12 mouse cellular contexts compared by ENCODE assay signal in genomic region chr10:97265959-97266517, GRCm38 (mm10).
A peak's percentile ranks its signal among the peaks of the same experiment; 100 is the strongest.
DNase-seq lines count a peak whose midpoint lies in the region; ATAC-seq lines count a peak whose summit lies in the region.
"Had no signal": no experiment of that assay in that cellular context is flagged by ENCODE, and none has a peak within 500 bp of the region (broad histone marks: within the 10 kb centered on the region; RNA-seq: fewer than 3 reads in every experiment).

No protein-coding gene starts in this region.

- no peaks in the 10 kb centered on the region for H3K9me3 ChIP-seq in embryonic facial prominence, embryonic 11.5 days (replicated peaks; ENCODE audit: control insufficient read depth, low read length)
- H3K9me3 ChIP-seq in limb, embryonic 12.5 days: no peaks in the 10 kb centered on the region

- H3K36me3 ChIP-seq in embryonic facial prominence, embryonic 11.5 days (replicated peaks; ENCODE audit: control insufficient read depth, insufficient read depth, low read depth, low read length): no peaks in the 10 kb centered on the region
- no peaks in the 10 kb centered on the region for H3K36me3 ChIP-seq in limb, embryonic 12.5 days

- DNase-seq in layer of hippocampus, postnatal 14 days (ENCODE audit: low spot score in 2 of 2): peak; percentile 17 to 46
- no peak for DNase-seq in layer of hippocampus, adult 9-11 months
- peak; percentile 13 for DNase-seq in brain, adult 2 months (ENCODE audit: low read depth, low spot score)
- DNase-seq in embryonic facial prominence, embryonic 11.5 days (ENCODE audit: low spot score): peak; percentile 91
- no peak for DNase-seq in kidney, adult 8-10 months
- DNase-seq in urinary bladder, adult 18-20 months (ENCODE audit: low spot score in 2 of 2): no peak
- DNase-seq: heart, adult 18-20 months; kidney, adult 9 months; spleen, adult 18-20 months had no signal

- no peaks in the 10 kb centered on the region for H3K27me3 ChIP-seq in embryonic facial prominence, embryonic 11.5 days (ENCODE audit: control insufficient read depth, insufficient read depth, low read length)
- no peaks in the 10 kb centered on the region for H3K27me3 ChIP-seq in limb, embryonic 12.5 days

- WGBS in embryonic facial prominence, embryonic 11.5 days: 30% methylated on average over 6 of the region's 6 CpGs
- WGBS in limb, embryonic 12.5 days: 19% methylated on average over 6 of the region's 6 CpGs

- H3K4me1 ChIP-seq in embryonic facial prominence, embryonic 11.5 days (ENCODE audit: control insufficient read depth, insufficient read depth, low read length): no peaks in the 10 kb centered on the region
- peaks cover 14% of the 10 kb centered on the region for H3K4me1 ChIP-seq in limb, embryonic 12.5 days (replicated peaks)

- H3K9ac ChIP-seq in embryonic facial prominence, embryonic 11.5 days (replicated peaks; ENCODE audit: low read length): no peak overlapping the region
- no peak overlapping the region for H3K9ac ChIP-seq in limb, embryonic 12.5 days (replicated peaks)

- no peak overlapping the region for H3K27ac ChIP-seq in embryonic facial prominence, embryonic 11.5 days (replicated peaks; ENCODE audit: low read depth, low read length)
- H3K27ac ChIP-seq in limb, embryonic 12.5 days: no peak overlapping the region

- no peak overlapping the region for H3K4me3 ChIP-seq in embryonic facial prominence, embryonic 11.5 days (ENCODE audit: low read depth, low read length)
- H3K4me3 ChIP-seq in limb, embryonic 12.5 days (replicated peaks): no peak overlapping the region

- H3K4me2 ChIP-seq in embryonic facial prominence, embryonic 11.5 days (ENCODE audit: low read depth, low read length): no peak overlapping the region
- H3K4me2 ChIP-seq in limb, embryonic 12.5 days: no peak overlapping the region; the same call in 1 of the 2 replicates
- H3K4me2 ChIP-seq: liver, embryonic 11.5 days had no signal

- ATAC-seq in embryonic facial prominence, embryonic 11.5 days (replicated peaks; ENCODE audit: insufficient number of reproducible peaks, low FRiP score, low TSS enrichment, low read depth): peak; percentile 89; the same call in 1 of the 2 replicates
- peak; percentile 73; the same call in 1 of the 2 replicates for ATAC-seq in limb, embryonic 12.5 days (ENCODE audit: insufficient number of reproducible peaks, insufficient read depth, low FRiP score, low TSS enrichment, low read depth)
- ATAC-seq in megakaryocyte progenitor cell, adult 5-6 weeks (replicated peaks; ENCODE audit: poor library complexity): no peak

Comparison
In these comparisons a context has a peak if more than half of its experiments do, and no peak if none do; other contexts are left out.
1. DNase-seq: peak in layer of hippocampus, postnatal 14 days (2 of 2), brain, adult 2 months (single experiment) and embryonic facial prominence, embryonic 11.5 days (single experiment); none in layer of hippocampus, adult 9-11 months (single experiment), kidney, adult 8-10 months (0 of 2) and urinary bladder, adult 18-20 months (0 of 2).